Mouse (Mus musculus): ENCODE measurements around the gene Qprt. TPM values are rescaled to one million over a fixed set of nuclear protein-coding genes. Genes with fewer than 3 reads are reported as not detected.
A peak's percentile ranks its signal among the peaks of the same experiment; 100 is the strongest.

Gene Qprt
- polyA plus RNA-seq, 1 experiment from 2014 or later = 13.0 TPM

GRCm38 (mm10) chr7:127105551-127105950 is 16.5 kb downstream of the Qprt start:
- no peaks in the 10 kb centered on the region for H3K36me3 ChIP-seq (ENCODE audit: control insufficient read depth, insufficient read depth, low read length)
- H3K27me3 ChIP-seq (ENCODE audit: control insufficient read depth, insufficient read depth, low read length) = no peaks in the 10 kb centered on the region
- no peak overlapping the region for H3K27ac ChIP-seq (ENCODE audit: low read depth, low read length)
- no peak overlapping the region for H3K4me3 ChIP-seq (ENCODE audit: low read length)
- no peaks in the 10 kb centered on the region for H3K9me3 ChIP-seq (ENCODE audit: control insufficient read depth, low read length)
- ATAC-seq (ENCODE audit: low FRiP score, low TSS enrichment) = no peak
- H3K9ac ChIP-seq (ENCODE audit: low read depth, low read length) = no peak overlapping the region
- no peaks in the 10 kb centered on the region for H3K4me1 ChIP-seq (ENCODE audit: control insufficient read depth, insufficient read depth, low read length)
- no peak overlapping the region for H3K4me2 ChIP-seq (replicated peaks; ENCODE audit: low read depth, low read length)
- 79% methylated on average over 7 of the region's 7 CpGs for WGBS

DNA sequence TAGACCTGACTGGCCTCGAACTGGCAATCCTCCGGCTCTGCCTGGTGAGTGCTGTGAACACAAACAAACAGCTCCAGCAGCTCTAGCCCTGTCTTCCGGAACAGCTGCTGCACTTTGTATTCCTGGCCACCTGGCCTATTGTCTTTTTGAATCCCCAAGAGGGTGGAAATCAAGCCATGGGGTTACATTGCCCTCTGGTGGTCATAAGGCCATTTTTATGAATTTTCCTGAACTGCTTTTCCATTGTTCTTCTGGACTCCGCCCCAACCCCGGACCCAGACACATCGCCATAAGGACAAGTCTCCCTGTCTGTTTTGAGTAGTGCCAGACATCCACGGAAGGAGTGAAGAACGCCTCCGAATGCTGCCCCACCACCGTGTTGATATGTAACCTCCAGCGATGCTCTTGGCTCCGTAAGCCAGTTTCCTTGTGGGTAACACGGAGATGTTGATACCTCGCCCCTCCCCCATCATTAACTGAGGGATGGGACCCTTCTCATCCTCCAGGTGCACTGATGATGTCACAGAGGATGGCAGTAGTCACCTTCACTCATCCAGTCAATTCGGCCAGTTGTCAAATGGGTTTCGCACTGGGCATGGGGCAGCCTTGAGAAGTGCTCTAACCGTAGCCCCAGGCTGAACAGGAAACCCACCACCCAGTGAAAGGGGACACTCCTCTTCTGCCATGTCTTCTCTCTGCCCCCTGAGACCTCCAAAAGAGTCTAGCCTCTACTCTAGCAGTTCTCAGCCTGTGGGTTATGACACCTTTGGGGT is 17.3 kb downstream of the Qprt start:
- H3K9ac ChIP-seq (ENCODE audit: low read depth, low read length) = peak overlapping the region; percentile 54; the same call in 1 of the 2 replicates
- peak; percentile 91 for ATAC-seq (ENCODE audit: low FRiP score, low TSS enrichment)
- no peaks in the 10 kb centered on the region for H3K4me1 ChIP-seq (ENCODE audit: control insufficient read depth, insufficient read depth, low read length)
- WGBS = 15% methylated on average over 17 of the region's 17 CpGs
- H3K27me3 ChIP-seq (ENCODE audit: control insufficient read depth, insufficient read depth, low read length) = no peaks in the 10 kb centered on the region
- H3K36me3 ChIP-seq (ENCODE audit: control insufficient read depth, insufficient read depth, low read length) = no peaks in the 10 kb centered on the region
- no peaks in the 10 kb centered on the region for H3K9me3 ChIP-seq (ENCODE audit: control insufficient read depth, low read length)
- no peak overlapping the region for H3K27ac ChIP-seq (ENCODE audit: low read depth, low read length)
- peak overlapping the region; percentile 35 for H3K4me3 ChIP-seq (ENCODE audit: low read length)
- peak overlapping the region; percentile 48 for H3K4me2 ChIP-seq (replicated peaks; ENCODE audit: low read depth, low read length)

DNA sequence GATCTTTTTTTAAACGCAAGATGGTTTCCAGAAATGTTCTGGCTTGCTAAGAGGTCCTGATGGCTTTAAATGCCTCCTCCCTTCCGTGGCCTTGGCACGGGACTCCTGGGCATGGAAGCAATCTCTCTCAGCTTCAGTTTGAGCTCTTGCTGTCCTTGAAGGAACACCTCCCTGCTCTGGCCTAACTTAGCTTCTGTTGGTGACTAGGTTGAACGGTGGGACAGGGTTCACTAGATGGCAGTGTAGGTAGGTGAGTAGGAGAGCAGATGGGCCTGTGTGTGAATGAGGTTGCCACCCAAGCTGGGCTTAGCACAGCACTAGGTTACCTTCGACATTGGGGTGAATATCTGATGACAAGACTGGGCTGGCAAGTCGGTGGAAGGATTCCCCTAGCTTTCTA is 18.1 kb downstream of the Qprt start:
- no peak overlapping the region for H3K4me2 ChIP-seq (replicated peaks; ENCODE audit: low read depth, low read length)
- H3K27me3 ChIP-seq (ENCODE audit: control insufficient read depth, insufficient read depth, low read length) = no peaks in the 10 kb centered on the region
- H3K36me3 ChIP-seq (ENCODE audit: control insufficient read depth, insufficient read depth, low read length) = no peaks in the 10 kb centered on the region
- no peaks in the 10 kb centered on the region for H3K9me3 ChIP-seq (ENCODE audit: control insufficient read depth, low read length)
- no peak overlapping the region for H3K27ac ChIP-seq (ENCODE audit: low read depth, low read length)
- no peak overlapping the region for H3K4me3 ChIP-seq (ENCODE audit: low read length)
- H3K4me1 ChIP-seq (ENCODE audit: control insufficient read depth, insufficient read depth, low read length) = no peaks in the 10 kb centered on the region
- WGBS = 69% methylated on average over 6 of the region's 6 CpGs
- no peak overlapping the region for H3K9ac ChIP-seq (ENCODE audit: low read depth, low read length)
- ATAC-seq (ENCODE audit: low FRiP score, low TSS enrichment) = no peak; the same call in 1 of the 2 replicates

DNA sequence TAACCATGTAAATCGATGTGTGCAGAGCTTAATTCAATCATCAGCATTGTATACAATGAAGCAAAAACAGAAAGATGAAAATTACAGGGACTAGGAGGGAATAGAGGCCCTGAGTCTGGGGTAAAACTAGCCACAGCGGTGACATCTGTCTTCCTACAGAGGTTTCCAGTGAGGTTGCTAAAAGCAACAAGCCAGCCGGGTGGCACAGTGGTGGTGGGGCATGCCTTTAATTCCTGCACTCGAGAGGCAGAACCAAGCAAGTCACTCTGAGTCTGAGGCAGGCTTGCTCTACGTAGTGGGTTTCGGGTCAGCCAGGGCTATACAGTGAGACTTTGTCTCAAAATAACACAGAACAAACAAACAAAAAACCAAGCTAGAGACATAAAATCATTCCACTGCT is 19.9 kb downstream of the Qprt start:
- Histone ChIP-seq H3K9ac (ENCODE audit: low read depth, low read length) (no peak overlapping the region), H3K27me3 (ENCODE audit: control insufficient read depth, insufficient read depth, low read length) (no peaks in the 10 kb centered on the region), H3K4me1 (ENCODE audit: control insufficient read depth, insufficient read depth, low read length) (no peaks in the 10 kb centered on the region), H3K4me2 (replicated peaks; ENCODE audit: low read depth, low read length) (no peak overlapping the region), H3K9me3 (ENCODE audit: control insufficient read depth, low read length) (no peaks in the 10 kb centered on the region), H3K4me3 (ENCODE audit: low read length) (no peak overlapping the region), H3K27ac (ENCODE audit: low read depth, low read length) (no peak overlapping the region), H3K36me3 (ENCODE audit: control insufficient read depth, insufficient read depth, low read length) (no peaks in the 10 kb centered on the region)
- 81% methylated on average over 6 of the region's 6 CpGs for WGBS
- no peak for ATAC-seq (ENCODE audit: low FRiP score, low TSS enrichment)

DNA sequence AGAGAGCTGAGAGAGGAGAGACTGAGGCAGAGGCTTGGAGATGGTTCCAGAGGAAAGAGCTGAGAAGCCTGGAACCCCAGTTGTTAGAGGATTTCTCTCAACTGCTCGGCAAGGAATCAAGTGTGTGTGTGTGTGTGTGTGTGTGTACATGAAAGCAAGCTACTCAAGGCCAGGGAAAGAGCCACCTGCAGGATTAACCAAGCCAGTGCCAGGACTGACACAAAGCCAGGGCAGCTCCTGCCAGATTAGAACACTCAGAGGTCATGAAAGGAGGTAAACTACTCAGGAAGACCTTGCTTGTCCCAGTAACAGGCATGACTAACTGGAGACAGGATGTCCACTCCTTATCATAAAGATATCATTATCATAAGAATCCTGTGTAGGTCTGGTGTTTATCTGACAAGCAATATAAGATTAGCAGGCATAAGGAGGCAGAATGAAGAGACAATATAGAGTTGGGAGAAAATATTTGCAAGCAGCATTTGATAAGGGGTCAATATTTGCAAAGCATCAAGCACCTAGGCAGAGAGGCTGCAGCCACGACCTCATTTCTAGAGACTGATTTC is 20.5 kb downstream of the Qprt start:
- Histone ChIP-seq H3K27ac (ENCODE audit: low read depth, low read length) (no peak overlapping the region), H3K4me3 (ENCODE audit: low read length) (no peak overlapping the region), H3K9me3 (ENCODE audit: control insufficient read depth, low read length) (no peaks in the 10 kb centered on the region), H3K4me1 (ENCODE audit: control insufficient read depth, insufficient read depth, low read length) (no peaks in the 10 kb centered on the region), H3K9ac (ENCODE audit: low read depth, low read length) (no peak overlapping the region), H3K4me2 (replicated peaks; ENCODE audit: low read depth, low read length) (no peak overlapping the region), H3K36me3 (ENCODE audit: control insufficient read depth, insufficient read depth, low read length) (no peaks in the 10 kb centered on the region), H3K27me3 (ENCODE audit: control insufficient read depth, insufficient read depth, low read length) (no peaks in the 10 kb centered on the region)
- no peak for ATAC-seq (ENCODE audit: low FRiP score, low TSS enrichment)
- WGBS = 24% methylated on average over 2 of the region's 2 CpGs

- no peaks in the 10 kb centered on the region for H3K4me1 ChIP-seq (ENCODE audit: control insufficient read depth, insufficient read depth, low read length)
- no peak overlapping the region for H3K9ac ChIP-seq (ENCODE audit: low read depth, low read length)
- no peak overlapping the region for H3K27ac ChIP-seq (ENCODE audit: low read depth, low read length)
- no peak overlapping the region for H3K4me3 ChIP-seq (ENCODE audit: low read length)
- 81% methylated on average over 4 of the region's 4 CpGs for WGBS
- no peak overlapping the region for H3K4me2 ChIP-seq (replicated peaks; ENCODE audit: low read depth, low read length)
- no peak for ATAC-seq (ENCODE audit: low FRiP score, low TSS enrichment)
- no peaks in the 10 kb centered on the region for H3K27me3 ChIP-seq (ENCODE audit: control insufficient read depth, insufficient read depth, low read length)
- no peaks in the 10 kb centered on the region for H3K36me3 ChIP-seq (ENCODE audit: control insufficient read depth, insufficient read depth, low read length)
- H3K9me3 ChIP-seq (ENCODE audit: control insufficient read depth, low read length) = no peaks in the 10 kb centered on the region
These were observed 22.5 kb downstream of the Qprt start for GRCm38 (mm10) chr7:127099528-127099927.

- H3K9ac ChIP-seq (ENCODE audit: low read depth, low read length) = no peak overlapping the region
These were observed 23.1 kb downstream of the Qprt start for GRCm38 (mm10) chr7:127098950-127099349.

GRCm38 (mm10) chr7:127098521-127098920 is 23.5 kb downstream of the Qprt start:
- H3K4me2 ChIP-seq (replicated peaks; ENCODE audit: low read depth, low read length) = no peak overlapping the region
- WGBS = 80% methylated on average over 5 of the region's 5 CpGs
- no peaks in the 10 kb centered on the region for H3K9me3 ChIP-seq (ENCODE audit: control insufficient read depth, low read length)
- no peak overlapping the region for H3K9ac ChIP-seq (ENCODE audit: low read depth, low read length)
- ATAC-seq (ENCODE audit: low FRiP score, low TSS enrichment) = no peak
- no peaks in the 10 kb centered on the region for H3K36me3 ChIP-seq (ENCODE audit: control insufficient read depth, insufficient read depth, low read length)
- H3K27ac ChIP-seq (ENCODE audit: low read depth, low read length) = no peak overlapping the region
- no peaks in the 10 kb centered on the region for H3K27me3 ChIP-seq (ENCODE audit: control insufficient read depth, insufficient read depth, low read length)
- H3K4me1 ChIP-seq (ENCODE audit: control insufficient read depth, insufficient read depth, low read length) = no peaks in the 10 kb centered on the region
- no peak overlapping the region for H3K4me3 ChIP-seq (ENCODE audit: low read length)

More at GRCm38 (mm10) chr7:127098950-127099349, 23.1 kb downstream of the Qprt start:
- Histone ChIP-seq H3K4me1 (ENCODE audit: control insufficient read depth, insufficient read depth, low read length) (no peaks in the 10 kb centered on the region), H3K4me3 (ENCODE audit: low read length) (no peak overlapping the region), H3K36me3 (ENCODE audit: control insufficient read depth, insufficient read depth, low read length) (no peaks in the 10 kb centered on the region), H3K27ac (ENCODE audit: low read depth, low read length) (no peak overlapping the region), H3K27me3 (ENCODE audit: control insufficient read depth, insufficient read depth, low read length) (no peaks in the 10 kb centered on the region), H3K4me2 (replicated peaks; ENCODE audit: low read depth, low read length) (no peak overlapping the region), H3K9me3 (ENCODE audit: control insufficient read depth, low read length) (no peaks in the 10 kb centered on the region)
- 85% methylated on average over 4 of the region's 4 CpGs for WGBS
- no peak for ATAC-seq (ENCODE audit: low FRiP score, low TSS enrichment)

GRCm38 (mm10) chr7:127096456-127096855 is 25.6 kb downstream of the Qprt start:
- H3K27me3 ChIP-seq (ENCODE audit: control insufficient read depth, insufficient read depth, low read length) = no peaks in the 10 kb centered on the region
- no peak overlapping the region for H3K27ac ChIP-seq (ENCODE audit: low read depth, low read length)
- H3K4me3 ChIP-seq (ENCODE audit: low read length) = no peak overlapping the region
- H3K36me3 ChIP-seq (ENCODE audit: control insufficient read depth, insufficient read depth, low read length) = no peaks in the 10 kb centered on the region
- 0 out of 2 replicates have a peak, but pooled peaks cover 3% of the 10 kb centered on the region for H3K4me1 ChIP-seq (ENCODE audit: control insufficient read depth, insufficient read depth, low read length)
- WGBS = 76% methylated on average over 7 of the region's 7 CpGs
- ATAC-seq (ENCODE audit: low FRiP score, low TSS enrichment) = no peak
- H3K9me3 ChIP-seq (ENCODE audit: control insufficient read depth, low read length) = no peaks in the 10 kb centered on the region
- H3K9ac ChIP-seq (ENCODE audit: low read depth, low read length) = no peak overlapping the region
- H3K4me2 ChIP-seq (replicated peaks; ENCODE audit: low read depth, low read length) = no peak overlapping the region

Measured in kidney, embryonic 14.5 days (tissue).